Mouse (Mus musculus) heart, embryonic 15.5 days (tissue): ENCODE measurements around the gene Hoxb3. TPM values are rescaled to one million over a fixed set of nuclear protein-coding genes. Genes with fewer than 3 reads are reported as not detected.
A peak's percentile ranks its signal among the peaks of the same experiment; 100 is the strongest.

Source experiments
- ATAC-seq: fragments of 200-750 bp; cut with Nextera tagmentation; replicated peaks from 2 replicates; pipeline ENCODE4 v1.8.0; 2017; ENCODE audit warnings: low read depth, moderate TSS enrichment; ENCODE audit not compliant: insufficient number of reproducible peaks, insufficient read depth, low FRiP score
- H3K27ac ChIP-seq: fragments of 300-500 bp; sonication (generic); 2 replicates; pipeline ENCODE4 v1.5.1; 2015; ENCODE audit warnings: mild to moderate bottlenecking, inconsistent platforms
- H3K27me3 ChIP-seq: fragments of 300-500 bp; sonication (generic); 2 replicates; pipeline ENCODE4 v1.6.1; 2015; ENCODE audit warnings: inconsistent platforms
- H3K36me3 ChIP-seq: fragments of 300-500 bp; sonication (generic); 2 replicates; pipeline ENCODE4 v1.6.1; 2015; ENCODE audit warnings: mild to moderate bottlenecking, inconsistent platforms
- H3K4me1 ChIP-seq: fragments of 300-500 bp; sonication (generic); replicated peaks from 2 replicates; pipeline ENCODE4 v1.6.1; 2015; ENCODE audit warnings: inconsistent platforms
- H3K4me2 ChIP-seq: fragments of 300-500 bp; sonication (generic); 2 replicates; pipeline ENCODE4 v1.6.1; 2015; ENCODE audit warnings: inconsistent platforms, mild to moderate bottlenecking, moderate library complexity
- H3K4me3 ChIP-seq: fragments of 300-500 bp; sonication (generic); 2 replicates; pipeline ENCODE4 v1.5.1; 2015; ENCODE audit warnings: mild to moderate bottlenecking, inconsistent platforms
- H3K9ac ChIP-seq: fragments of 300-500 bp; sonication (generic); 2 replicates; pipeline ENCODE4 v1.6.1; 2015; ENCODE audit warnings: mild to moderate bottlenecking, inconsistent platforms
- H3K9me3 ChIP-seq: fragments of 300-500 bp; sonication (generic); replicated peaks from 2 replicates; pipeline ENCODE4 v1.6.1; 2016; ENCODE audit warnings: inconsistent platforms
- WGBS: fragments of 180-500 bp; shearing (Covaris S2); methylation state at CpG from one replicate; pipeline ENCODE4 v1.1.7; 2015; ENCODE audit warnings: mixed read lengths; 5-methylcytosine and 5-hydroxymethylcytosine counted together
- polyA plus RNA-seq: library from polyadenylated mRNA; unstranded; fragments of >200 nt; fragmentation: Nextera tagmentation; extraction: Ambion mirVana; gene quantifications from 2 replicates; pipeline ENCODE4 v1.2.1, GENCODE M21; 2015

Gene Hoxb3
- polyA plus RNA-seq, 1 experiment from 2014 or later: 0.71 TPM

GRCm38 (mm10) chr11:96290705-96291355 is 32.3 kb upstream of the Hoxb3 start:
- no peak overlapping the region for H3K4me3 ChIP-seq
- no peak overlapping the region for H3K4me2 ChIP-seq
- H3K27ac ChIP-seq: no peak overlapping the region
- peaks cover 98% of the 10 kb centered on the region for H3K27me3 ChIP-seq
- no peak overlapping the region for H3K9ac ChIP-seq
- no peak for ATAC-seq
- H3K4me1 ChIP-seq: peaks cover 18% of the 10 kb centered on the region
- no peaks in the 10 kb centered on the region for H3K36me3 ChIP-seq
- no peaks in the 10 kb centered on the region for H3K9me3 ChIP-seq
- WGBS: 13% methylated on average over 17 of the region's 17 CpGs

- no peaks in the 10 kb centered on the region for H3K9me3 ChIP-seq
- H3K4me2 ChIP-seq: no peak within 1 kb of the TSS
- peaks cover 9% of the 10 kb centered on the region for H3K4me1 ChIP-seq
- H3K36me3 ChIP-seq: no peaks in the 10 kb centered on the region
- peaks cover 98% of the 10 kb centered on the region for H3K27me3 ChIP-seq
- H3K27ac ChIP-seq: no peak within 1 kb of the TSS
- H3K9ac ChIP-seq: no peak within 1 kb of the TSS
- H3K4me3 ChIP-seq: peak within 1 kb of the TSS; percentile 10; the same call in 1 of the 2 replicates
- 5% methylated on average over 22 of the region's 22 CpGs for WGBS
- no peak for ATAC-seq
Measured at GRCm38 (mm10) chr11:96291681-96292564, 31.2 kb upstream of the Hoxb3 start, which contains the start of gene Hoxb6. Gene Hoxb6, plus strand, starts transcription at chr11:96292476.

GRCm38 (mm10) chr11:96292565-96293301 is 30.4 kb upstream of the Hoxb3 start:
- H3K9me3 ChIP-seq: no peaks in the 10 kb centered on the region
- H3K4me3 ChIP-seq: peak overlapping the region; percentile 10; the same call in 1 of the 2 replicates
- ATAC-seq: no peak
- H3K4me1 ChIP-seq: peaks cover 7% of the 10 kb centered on the region
- H3K36me3 ChIP-seq: no peaks in the 10 kb centered on the region
- H3K27me3 ChIP-seq: peaks cover 98% of the 10 kb centered on the region
- WGBS: 5% methylated on average over 12 of the region's 12 CpGs
- no peak overlapping the region for H3K9ac ChIP-seq
- no peak overlapping the region for H3K27ac ChIP-seq
- H3K4me2 ChIP-seq: no peak overlapping the region

GRCm38 (mm10) chr11:96293302-96293921 is 29.7 kb upstream of the Hoxb3 start:
- no peaks in the 10 kb centered on the region for H3K36me3 ChIP-seq
- H3K9ac ChIP-seq: no peak overlapping the region
- H3K4me2 ChIP-seq: no peak overlapping the region
- no peaks in the 10 kb centered on the region for H3K9me3 ChIP-seq
- no peak for ATAC-seq
- 4% methylated on average over 22 of the region's 22 CpGs for WGBS
- H3K4me1 ChIP-seq: peaks cover 7% of the 10 kb centered on the region
- peaks cover 98% of the 10 kb centered on the region for H3K27me3 ChIP-seq
- H3K4me3 ChIP-seq: peak overlapping the region; percentile 10; the same call in 1 of the 2 replicates
- no peak overlapping the region for H3K27ac ChIP-seq

GRCm38 (mm10) chr11:96294245-96295091 is 28.7 kb upstream of the Hoxb3 start:
- Histone ChIP-seq H3K4me3 (peak overlapping the region; percentile 12; the same call in 1 of the 2 replicates), H3K9me3 (no peaks in the 10 kb centered on the region), H3K36me3 (no peaks in the 10 kb centered on the region), H3K27me3 (peaks cover 100% of the 10 kb centered on the region), H3K4me2 (peak overlapping the region; percentile 18; the same call in 1 of the 2 replicates), H3K4me1 (peaks cover 12% of the 10 kb centered on the region), H3K9ac (no peak overlapping the region), H3K27ac (no peak overlapping the region)
- ATAC-seq: no peak
- under 1% methylated on average over 32 of the region's 32 CpGs for WGBS

- no peak for ATAC-seq
- Histone ChIP-seq H3K4me2 (peak overlapping the region; percentile 18; the same call in 1 of the 2 replicates), H3K27me3 (peaks cover 100% of the 10 kb centered on the region), H3K4me3 (peak overlapping the region; percentile 12; the same call in 1 of the 2 replicates), H3K27ac (no peak overlapping the region), H3K9me3 (no peaks in the 10 kb centered on the region), H3K4me1 (peaks cover 14% of the 10 kb centered on the region), H3K9ac (no peak overlapping the region), H3K36me3 (no peaks in the 10 kb centered on the region)
- WGBS: 2% methylated on average over 30 of the region's 30 CpGs
Measured at GRCm38 (mm10) chr11:96295092-96295835, 27.9 kb upstream of the Hoxb3 start.

- no peak overlapping the region for H3K4me2 ChIP-seq
- H3K36me3 ChIP-seq: no peaks in the 10 kb centered on the region
- ATAC-seq: no peak
- no peak overlapping the region for H3K4me3 ChIP-seq
- no peaks in the 10 kb centered on the region for H3K9me3 ChIP-seq
- peaks cover 19% of the 10 kb centered on the region for H3K4me1 ChIP-seq
- H3K27me3 ChIP-seq: peaks cover 100% of the 10 kb centered on the region
- 4% methylated on average over 2 of the region's 2 CpGs for WGBS
- H3K9ac ChIP-seq: no peak overlapping the region
- no peak overlapping the region for H3K27ac ChIP-seq
Measured at GRCm38 (mm10) chr11:96296997-96297396, 26.1 kb upstream of the Hoxb3 start.

- Histone ChIP-seq H3K36me3 (no peaks in the 10 kb centered on the region), H3K9me3 (no peaks in the 10 kb centered on the region), H3K4me2 (no peak overlapping the region), H3K4me3 (no peak overlapping the region), H3K4me1 (peaks cover 19% of the 10 kb centered on the region), H3K27ac (no peak overlapping the region), H3K27me3 (peaks cover 100% of the 10 kb centered on the region), H3K9ac (no peak overlapping the region)
- ATAC-seq: no peak
- WGBS: 10% methylated on average over 3 of the region's 3 CpGs
Measured at GRCm38 (mm10) chr11:96297428-96297827, 25.7 kb upstream of the Hoxb3 start.

GRCm38 (mm10) chr11:96297968-96298635 is 25.0 kb upstream of the Hoxb3 start:
- 15% methylated on average over 11 of the region's 11 CpGs for WGBS
- Histone ChIP-seq H3K27me3 (peaks cover 100% of the 10 kb centered on the region), H3K27ac (no peak overlapping the region), H3K4me2 (no peak overlapping the region), H3K9me3 (no peaks in the 10 kb centered on the region), H3K36me3 (no peaks in the 10 kb centered on the region), H3K9ac (no peak overlapping the region), H3K4me3 (no peak overlapping the region), H3K4me1 (peaks cover 19% of the 10 kb centered on the region)
- no peak for ATAC-seq
